Mouse (Mus musculus): ENCODE measurements at regions not wholly inside any gene's neighbourhood (a gene's known extent, or its start where the extent isn't known, plus 50 kb on each side); places are given as distances from the start of the nearest gene placed in this dataset.

DNA sequence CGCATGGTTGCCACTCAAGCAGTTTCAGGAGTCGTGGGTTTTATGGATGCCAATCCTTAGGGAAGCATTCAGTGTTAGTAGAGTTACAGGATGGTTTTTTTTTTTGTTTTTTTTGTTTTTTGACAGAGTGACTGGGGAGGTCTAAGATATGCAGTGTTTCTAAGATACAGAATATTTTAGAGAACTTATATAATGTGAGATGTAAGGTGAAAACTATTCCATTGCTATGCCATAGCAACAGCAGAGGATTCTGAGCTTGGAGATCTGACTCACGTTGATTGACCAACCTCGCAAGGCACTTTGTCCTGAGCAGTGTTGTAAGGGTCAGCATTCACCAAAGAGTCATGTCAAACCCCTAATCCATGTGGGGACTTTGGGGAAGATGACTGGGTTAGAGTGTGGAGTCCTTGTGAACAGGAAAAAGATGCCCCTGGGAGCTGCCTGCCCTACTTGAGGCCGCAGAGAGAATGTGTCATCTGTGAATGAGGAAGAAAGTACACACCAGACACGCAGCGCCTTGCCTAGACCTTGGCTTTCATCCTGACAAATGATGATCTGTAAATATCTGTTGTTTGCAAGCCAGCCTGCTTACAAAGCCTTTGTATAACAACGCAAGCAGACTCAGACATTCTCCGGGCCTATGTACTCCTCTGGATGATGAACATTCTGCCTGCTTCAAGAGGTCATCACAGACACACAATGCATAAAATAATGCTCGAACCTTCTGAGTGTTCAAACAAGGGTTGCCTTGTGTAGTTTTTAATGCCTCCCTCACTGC, 118.3 kb downstream of the Adamts15 start:
- DNase-seq: no peak
- H3K4me3 ChIP-seq (replicated peaks; ENCODE audit: insufficient read depth, low read depth, low read length): no peak overlapping the region
- no peaks in the 10 kb centered on the region for H3K4me1 ChIP-seq (ENCODE audit: control insufficient read depth, insufficient read depth, low read length)
- no peak overlapping the region for H3K27ac ChIP-seq (ENCODE audit: insufficient read depth, low read length)
- no peak for TF ChIP-seq CTCF (IDR thresholded peaks at IDR 0.05; ENCODE audit: borderline replicate concordance, insufficient read depth, low read depth, low read length)
- TF ChIP-seq POLR2A (IDR thresholded peaks at IDR 0.05; ENCODE audit: borderline replicate concordance, insufficient read depth, low read length): no peak
- WGBS: 82% methylated on average over 10 of the region's 10 CpGs
- H3K27me3 ChIP-seq (ENCODE audit: control insufficient read depth, insufficient read depth, low read length): no peaks in the 10 kb centered on the region

- WGBS: 59% methylated on average over 3 of the region's 3 CpGs
- Histone ChIP-seq H3K4me1 (ENCODE audit: control insufficient read depth, insufficient read depth, low read length) (no peaks in the 10 kb centered on the region), H3K27ac (ENCODE audit: insufficient read depth, low read length) (no peak overlapping the region), H3K4me3 (replicated peaks; ENCODE audit: insufficient read depth, low read depth, low read length) (no peak overlapping the region), H3K27me3 (ENCODE audit: control insufficient read depth, insufficient read depth, low read length) (no peaks in the 10 kb centered on the region)
- no peak for TF ChIP-seq POLR2A (IDR thresholded peaks at IDR 0.05; ENCODE audit: borderline replicate concordance, insufficient read depth, low read length)
- no peak for TF ChIP-seq CTCF (IDR thresholded peaks at IDR 0.05; ENCODE audit: borderline replicate concordance, insufficient read depth, low read depth, low read length)
- no peak for DNase-seq
These were observed 119.4 kb downstream of the Adamts15 start for GRCm38 (mm10) chr9:30802826-30803225.

DNA sequence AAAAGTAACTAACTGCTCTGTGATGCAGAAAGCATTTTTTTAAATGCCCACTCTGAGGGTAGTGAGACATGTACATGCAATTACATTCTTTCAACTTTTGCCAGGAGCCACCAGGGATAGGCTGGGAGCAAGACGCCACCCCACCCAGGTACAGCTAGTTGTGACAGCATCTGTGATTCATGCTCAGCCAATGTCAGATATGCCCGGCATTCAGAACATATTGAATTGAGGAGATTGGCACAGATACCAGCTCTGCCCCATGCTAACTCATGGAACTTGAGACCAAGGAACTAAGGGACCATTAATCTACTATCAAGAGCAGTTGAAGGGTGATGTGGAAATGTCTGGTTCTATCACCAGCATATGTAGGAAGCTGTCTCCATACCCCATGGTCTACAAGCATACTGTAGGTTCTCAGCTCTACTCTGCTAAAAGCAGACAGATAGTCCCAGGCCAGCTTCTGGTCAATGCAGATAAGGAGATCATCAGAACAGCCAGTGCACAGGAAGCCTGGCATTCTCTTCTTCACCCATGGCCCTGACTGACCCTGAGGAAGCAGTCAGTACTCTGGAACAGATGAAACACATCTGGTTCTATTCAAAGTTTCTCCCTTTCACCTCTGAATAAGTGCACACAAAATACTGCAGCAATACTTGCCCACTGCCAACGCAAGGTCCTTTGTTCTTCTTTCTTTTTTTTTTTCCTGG, 127.4 kb downstream of the Adamts15 start:
- WGBS: 65% methylated on average over 3 of the region's 3 CpGs
- TF ChIP-seq CTCF (IDR thresholded peaks at IDR 0.05; ENCODE audit: borderline replicate concordance, insufficient read depth, low read depth, low read length) (no peak), POLR2A (IDR thresholded peaks at IDR 0.05; ENCODE audit: borderline replicate concordance, insufficient read depth, low read length) (no peak)
- Histone ChIP-seq H3K27ac (ENCODE audit: insufficient read depth, low read length) (no peak overlapping the region), H3K27me3 (ENCODE audit: control insufficient read depth, insufficient read depth, low read length) (no peaks in the 10 kb centered on the region), H3K4me3 (replicated peaks; ENCODE audit: insufficient read depth, low read depth, low read length) (no peak overlapping the region), H3K4me1 (ENCODE audit: control insufficient read depth, insufficient read depth, low read length) (no peaks in the 10 kb centered on the region)
- no peak for DNase-seq

DNA sequence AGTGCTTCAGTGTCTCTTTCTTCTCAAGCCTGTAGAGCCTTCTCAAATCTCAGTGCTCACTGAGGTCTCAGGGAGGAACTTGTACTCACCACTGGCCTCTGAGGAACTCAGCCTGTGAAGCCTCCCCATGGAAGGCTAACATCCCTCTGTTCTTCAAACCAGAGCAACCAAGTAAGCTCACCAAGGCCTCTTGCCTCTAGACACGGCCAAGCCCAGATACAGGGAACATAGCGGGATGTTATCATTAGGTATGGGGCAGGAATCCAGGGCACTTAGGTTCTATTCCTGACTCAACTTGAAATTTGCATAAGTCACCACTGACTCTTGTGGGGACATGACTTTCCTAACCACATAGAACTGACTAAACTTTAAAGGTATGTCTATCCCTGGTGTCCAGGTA, 141.0 kb downstream of the Adamts15 start:
- 91% methylated on average over 2 of the region's 2 CpGs for WGBS
- H3K4me1 ChIP-seq (ENCODE audit: control insufficient read depth, insufficient read depth, low read length): no peaks in the 10 kb centered on the region
- no peak overlapping the region for H3K4me3 ChIP-seq (replicated peaks; ENCODE audit: insufficient read depth, low read depth, low read length)
- no peaks in the 10 kb centered on the region for H3K27me3 ChIP-seq (ENCODE audit: control insufficient read depth, insufficient read depth, low read length)
- DNase-seq: no peak
- H3K27ac ChIP-seq (ENCODE audit: insufficient read depth, low read length): no peak overlapping the region
- TF ChIP-seq CTCF (IDR thresholded peaks at IDR 0.05; ENCODE audit: borderline replicate concordance, insufficient read depth, low read depth, low read length): no peak
- TF ChIP-seq POLR2A (IDR thresholded peaks at IDR 0.05; ENCODE audit: borderline replicate concordance, insufficient read depth, low read length): no peak

GRCm38 (mm10) chr9:30777816-30778215, 144.4 kb downstream of the Adamts15 start:
- TF ChIP-seq POLR2A (IDR thresholded peaks at IDR 0.05; ENCODE audit: borderline replicate concordance, insufficient read depth, low read length): no peak
- TF ChIP-seq CTCF (IDR thresholded peaks at IDR 0.05; ENCODE audit: borderline replicate concordance, insufficient read depth, low read depth, low read length): no peak
- WGBS: 86% methylated on average over 2 of the region's 2 CpGs
- Histone ChIP-seq H3K4me3 (replicated peaks; ENCODE audit: insufficient read depth, low read depth, low read length) (no peak overlapping the region), H3K4me1 (ENCODE audit: control insufficient read depth, insufficient read depth, low read length) (no peaks in the 10 kb centered on the region), H3K27me3 (ENCODE audit: control insufficient read depth, insufficient read depth, low read length) (no peaks in the 10 kb centered on the region), H3K27ac (ENCODE audit: insufficient read depth, low read length) (no peak overlapping the region)
- no peak for DNase-seq

DNA sequence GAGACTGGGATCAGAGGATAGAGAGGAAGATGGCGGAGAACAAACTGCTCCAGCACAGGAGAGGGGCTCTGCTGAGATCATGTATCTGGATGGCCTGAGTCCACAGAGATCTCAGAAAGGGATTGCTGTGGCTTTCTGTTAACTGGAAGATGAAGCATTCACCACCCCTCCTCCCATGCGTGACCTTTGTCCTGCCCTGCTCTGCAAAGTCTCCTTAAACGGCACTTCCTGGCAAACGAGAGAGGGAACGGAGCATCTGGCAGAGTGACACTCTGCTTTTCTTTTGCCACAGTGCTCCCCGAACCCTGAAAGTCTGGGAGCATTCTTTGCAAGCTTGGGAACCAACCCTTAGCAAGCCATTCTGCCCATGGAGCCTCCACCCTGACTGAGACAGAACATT, 147.1 kb downstream of the Adamts15 start:
- no peaks in the 10 kb centered on the region for H3K4me1 ChIP-seq (ENCODE audit: control insufficient read depth, insufficient read depth, low read length)
- no peak for DNase-seq
- no peak overlapping the region for H3K27ac ChIP-seq (ENCODE audit: insufficient read depth, low read length)
- WGBS: 58% methylated on average over 6 of the region's 6 CpGs
- no peak overlapping the region for H3K4me3 ChIP-seq (replicated peaks; ENCODE audit: insufficient read depth, low read depth, low read length)
- TF ChIP-seq CTCF (IDR thresholded peaks at IDR 0.05; ENCODE audit: borderline replicate concordance, insufficient read depth, low read depth, low read length) (no peak), POLR2A (IDR thresholded peaks at IDR 0.05; ENCODE audit: borderline replicate concordance, insufficient read depth, low read length) (no peak)
- H3K27me3 ChIP-seq (ENCODE audit: control insufficient read depth, insufficient read depth, low read length): no peaks in the 10 kb centered on the region

DNA sequence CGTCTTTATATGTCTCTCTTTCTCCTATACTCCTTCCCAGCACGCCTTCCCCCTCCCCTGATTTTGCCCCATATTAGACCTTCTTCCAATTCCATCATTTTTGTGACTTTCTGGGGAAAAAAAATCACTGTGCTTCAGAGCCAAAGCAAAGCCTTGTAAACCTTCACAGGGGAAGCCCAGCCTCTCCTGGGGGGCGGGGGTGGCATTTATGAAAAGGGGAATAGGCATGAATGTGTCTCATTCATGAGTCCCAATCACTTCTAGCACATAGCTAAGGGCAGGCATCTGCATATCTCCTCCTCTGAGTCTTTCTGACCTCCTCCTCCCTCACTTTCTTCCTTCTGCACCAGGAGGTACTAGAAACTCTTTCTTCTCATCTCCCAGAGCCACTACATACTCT, 149.8 kb downstream of the Adamts15 start:
- no peaks in the 10 kb centered on the region for H3K27me3 ChIP-seq (ENCODE audit: control insufficient read depth, insufficient read depth, low read length)
- no peak overlapping the region for H3K4me3 ChIP-seq (replicated peaks; ENCODE audit: insufficient read depth, low read depth, low read length)
- H3K4me1 ChIP-seq (ENCODE audit: control insufficient read depth, insufficient read depth, low read length): no peaks in the 10 kb centered on the region
- 64% methylated on average over 3 of the region's 3 CpGs for WGBS
- H3K27ac ChIP-seq (ENCODE audit: insufficient read depth, low read length): no peak overlapping the region
- TF ChIP-seq POLR2A (IDR thresholded peaks at IDR 0.05; ENCODE audit: borderline replicate concordance, insufficient read depth, low read length): no peak
- TF ChIP-seq CTCF (IDR thresholded peaks at IDR 0.05; ENCODE audit: borderline replicate concordance, insufficient read depth, low read depth, low read length): no peak
- DNase-seq: no peak

Data from cerebellum, adult 2 months (tissue).